Mouse (Mus musculus): ENCODE measurements at regions not wholly inside any gene's neighbourhood (a gene's known extent, or its start where the extent isn't known, plus 50 kb on each side); places are given as distances from the start of the nearest gene placed in this dataset.

- no peak for DNase-seq (ENCODE audit: low read depth, low spot score)
Observed at GRCm38 (mm10) chr8:35183423-35183822, 582.2 kb upstream of the Gm19410 start.

- no peak for DNase-seq (ENCODE audit: low read depth, low spot score)
Observed at GRCm38 (mm10) chr8:35185165-35185564, 580.4 kb upstream of the Gm19410 start.

DNA sequence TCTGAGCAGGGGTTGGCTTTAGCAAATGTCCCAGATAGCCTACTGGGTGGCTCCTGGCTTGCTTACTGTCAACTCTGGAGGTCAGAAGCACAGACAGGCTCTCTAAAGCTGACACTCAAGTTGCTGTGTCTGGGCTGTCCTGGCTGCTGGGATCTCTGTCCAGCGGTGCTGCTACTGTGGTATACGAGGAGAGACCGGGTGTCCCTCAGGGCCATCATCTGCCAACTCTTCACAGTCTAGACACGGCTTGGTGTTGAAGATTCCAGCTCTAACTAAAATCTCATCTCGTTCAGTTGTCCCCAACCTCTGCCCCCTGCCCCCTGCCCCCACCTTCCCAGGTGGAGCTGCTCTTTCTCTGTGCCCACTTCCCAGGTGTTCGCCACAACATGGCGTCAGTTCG, 577.1 kb upstream of the Gm19410 start:
- no peak for DNase-seq (ENCODE audit: low read depth, low spot score)

- DNase-seq (ENCODE audit: low read depth, low spot score), result no peak
Observed at GRCm38 (mm10) chr8:35189695-35190094, 575.9 kb upstream of the Gm19410 start.

GRCm38 (mm10) chr8:35192515-35192914, 573.1 kb upstream of the Gm19410 start:
- DNase-seq (ENCODE audit: low read depth, low spot score), result no peak

GRCm38 (mm10) chr8:35193771-35194170, 571.8 kb upstream of the Gm19410 start:
- no peak for DNase-seq (ENCODE audit: low read depth, low spot score)

DNA sequence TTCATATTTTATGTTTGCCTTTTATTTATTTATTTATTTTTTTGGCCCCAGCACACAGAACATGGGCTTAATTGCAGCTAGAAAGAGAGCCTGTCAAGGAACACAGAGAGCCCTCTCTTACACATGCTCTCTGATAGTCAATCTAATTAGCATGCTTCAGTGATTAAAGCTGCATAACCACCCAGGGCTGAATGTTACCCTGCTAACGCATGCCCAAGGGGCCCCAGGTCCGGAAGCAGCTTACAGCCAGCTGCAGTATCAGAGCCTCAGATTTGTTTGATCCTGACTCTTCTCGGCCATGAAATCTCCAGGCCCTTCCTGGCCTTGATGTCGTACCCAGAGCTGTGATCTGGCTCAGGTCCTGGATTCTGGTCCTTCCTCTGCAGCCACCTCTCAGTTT, 569.4 kb upstream of the Gm19410 start:
- DNase-seq (ENCODE audit: low read depth, low spot score), result no peak

- no peak for DNase-seq (ENCODE audit: low read depth, low spot score)
Observed at GRCm38 (mm10) chr8:35198766-35199165, 566.8 kb upstream of the Gm19410 start.

DNA sequence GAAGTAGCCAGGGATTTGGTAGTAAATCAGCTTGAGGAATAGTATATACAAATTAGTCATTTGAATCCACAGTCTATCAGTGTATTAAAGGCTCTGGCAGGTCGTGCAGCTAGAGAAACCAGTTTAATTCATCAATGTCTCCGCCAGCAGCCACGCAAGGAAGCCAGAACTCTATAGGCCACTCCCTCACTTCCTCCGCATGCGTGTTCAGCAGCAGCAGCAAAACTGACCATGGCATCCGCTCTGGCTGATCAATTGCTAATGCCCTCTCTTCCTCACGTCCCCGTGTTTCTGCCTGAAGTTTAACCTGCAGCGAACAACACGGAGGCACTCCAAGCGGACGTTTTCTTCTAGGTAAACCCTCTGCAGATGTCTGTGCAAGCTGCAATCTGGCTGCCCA, 564.2 kb upstream of the Gm19410 start:
- no peak for DNase-seq (ENCODE audit: low read depth, low spot score)

DNA sequence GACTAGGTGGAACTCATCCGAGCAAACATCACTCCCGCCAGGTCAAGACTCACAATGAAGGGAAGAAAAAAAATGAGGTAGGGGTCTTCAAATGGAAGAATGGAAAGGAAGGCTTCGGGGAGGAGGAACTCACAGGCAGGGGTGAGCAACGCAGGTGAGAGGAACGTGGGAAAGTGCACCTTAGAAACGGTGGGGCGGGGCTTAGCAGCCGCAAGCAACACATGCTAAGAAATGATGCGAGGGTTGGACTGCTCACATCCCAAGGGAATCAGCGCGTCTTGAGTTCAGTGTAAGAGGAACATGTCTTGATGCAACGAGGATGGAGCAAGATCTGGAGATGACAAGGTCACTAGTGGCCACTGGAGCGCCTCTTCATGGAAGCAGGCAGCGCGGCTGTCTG, 560.6 kb upstream of the Gm19410 start:
- DNase-seq (ENCODE audit: low read depth, low spot score), result no peak

GRCm38 (mm10) chr8:35205536-35205935, 560.1 kb upstream of the Gm19410 start:
- DNase-seq (ENCODE audit: low read depth, low spot score), result peak; percentile 79

GRCm38 (mm10) chr8:35206271-35206670, 559.3 kb upstream of the Gm19410 start:
- no peak for DNase-seq (ENCODE audit: low read depth, low spot score)

- no peak for DNase-seq (ENCODE audit: low read depth, low spot score)
Observed at GRCm38 (mm10) chr8:35208357-35208756, 557.2 kb upstream of the Gm19410 start.

GRCm38 (mm10) chr8:35211506-35212452, 553.8 kb upstream of the Gm19410 start:
- DNase-seq (ENCODE audit: low read depth, low spot score), result no peak

DNA sequence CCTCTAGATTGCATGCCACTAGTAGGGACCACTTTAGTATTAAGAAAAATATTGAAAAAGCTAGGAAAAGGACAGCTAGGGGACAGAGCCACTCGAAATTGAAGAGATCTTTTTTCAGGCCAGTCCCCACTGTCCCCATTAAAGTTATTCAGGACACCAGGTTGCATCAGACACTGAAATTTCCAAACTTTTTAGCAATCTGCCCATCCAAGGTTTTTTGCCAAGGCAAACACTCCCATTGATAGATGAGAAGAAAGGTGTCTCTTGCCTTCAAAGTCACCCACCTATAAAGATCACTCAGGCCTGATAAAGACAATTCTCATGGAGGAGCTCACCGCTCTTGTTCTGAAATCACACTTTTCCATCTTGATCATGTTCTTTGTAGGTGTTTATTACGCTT, 552.1 kb upstream of the Gm19410 start:
- DNase-seq (ENCODE audit: low read depth, low spot score), result no peak

DNA sequence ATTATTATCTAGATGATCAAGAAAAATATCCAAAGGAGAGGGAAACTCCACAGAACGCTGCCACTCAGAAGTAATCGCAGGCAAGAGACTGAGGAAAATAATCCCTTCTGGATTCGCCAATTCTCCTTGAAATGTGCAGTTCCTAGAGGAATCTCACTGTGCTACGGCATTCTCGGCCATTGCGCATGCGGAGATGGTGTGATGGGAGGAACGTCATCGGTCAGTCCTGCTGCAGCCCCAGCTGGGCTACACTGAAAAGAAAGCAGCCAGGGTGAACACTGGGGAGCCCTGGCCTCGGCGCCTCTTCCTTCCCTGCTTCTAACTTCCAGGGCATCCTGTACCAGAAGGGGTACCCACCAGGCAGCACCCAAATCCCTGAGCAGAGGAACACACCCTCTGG, 548.0 kb upstream of the Gm19410 start:
- DNase-seq (ENCODE audit: low read depth, low spot score), result no peak

GRCm38 (mm10) chr8:35218327-35218726, 547.3 kb upstream of the Gm19410 start:
- DNase-seq (ENCODE audit: low read depth, low spot score), result no peak

DNA sequence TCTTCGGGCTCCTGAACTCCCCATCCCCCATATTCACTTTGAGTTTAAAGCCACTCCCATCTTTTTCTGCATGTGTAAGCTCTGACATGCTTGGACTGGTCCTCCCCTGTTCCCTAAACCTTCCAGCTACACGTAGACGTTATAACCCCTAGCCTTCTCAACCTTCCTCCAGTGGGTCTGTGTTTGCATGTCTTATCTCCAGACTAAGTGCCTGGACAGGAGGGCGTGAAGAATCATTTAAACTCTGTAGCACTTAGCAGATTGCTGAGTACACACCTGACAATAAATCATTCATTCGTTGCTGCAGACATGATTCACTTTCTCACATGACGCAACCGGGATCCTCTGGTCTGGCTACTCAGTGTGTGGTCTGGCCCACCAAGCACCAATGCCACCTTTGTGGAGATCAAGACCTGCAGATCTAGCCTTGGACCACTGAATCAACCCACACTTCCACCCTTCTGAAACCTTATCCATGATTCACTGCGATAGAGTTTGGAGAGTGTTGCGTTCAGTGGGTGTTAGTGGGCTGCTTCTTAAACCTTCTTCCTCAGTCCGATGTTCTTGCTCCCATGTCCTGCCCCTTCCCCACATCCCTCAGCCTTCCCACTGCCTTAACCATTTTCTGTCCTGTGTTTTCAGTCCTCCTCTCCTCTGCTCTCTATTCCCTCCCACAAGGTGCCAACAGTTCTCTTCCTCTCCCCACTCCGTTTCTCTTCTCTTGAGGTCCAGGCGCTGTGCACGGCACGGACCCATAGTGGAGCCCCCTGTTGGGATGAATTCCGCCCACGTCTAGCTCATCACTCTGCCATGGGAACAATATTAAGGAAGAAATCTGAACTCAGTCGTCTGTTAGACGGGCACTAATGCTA, 541.3 kb upstream of the Gm19410 start:
- peak; percentile 40 for DNase-seq (ENCODE audit: low read depth, low spot score)

- no peak for DNase-seq (ENCODE audit: low read depth, low spot score)
Observed at GRCm38 (mm10) chr8:35224925-35225244, 540.7 kb upstream of the Gm19410 start.

GRCm38 (mm10) chr8:35227079-35227478, 538.5 kb upstream of the Gm19410 start:
- no peak for DNase-seq (ENCODE audit: low read depth, low spot score)

GRCm38 (mm10) chr8:35228449-35228848, 537.1 kb upstream of the Gm19410 start:
- DNase-seq (ENCODE audit: low read depth, low spot score), result peak; percentile 36

GRCm38 (mm10) chr8:35233520-35234186, 531.9 kb upstream of the Gm19410 start:
- no peak for DNase-seq (ENCODE audit: low read depth, low spot score)
